Mouse (Mus musculus): ENCODE measurements around the gene Zfp57. TPM values are rescaled to one million over a fixed set of nuclear protein-coding genes. Genes with fewer than 3 reads are reported as not detected.
"Not testable (repeated sequence)": the region's sequence is repeated elsewhere in the genome, so short reads cannot be mapped to it uniquely, and the experiment has no call there.

The Zfp57 gene
- total RNA-seq, 1 experiment from 2014 or later: 3.8 TPM

- no peak for DNase-seq
These were observed 5.5 kb upstream of the Zfp57 start for GRCm38 (mm10) chr17:36995448-36995847.

DNA sequence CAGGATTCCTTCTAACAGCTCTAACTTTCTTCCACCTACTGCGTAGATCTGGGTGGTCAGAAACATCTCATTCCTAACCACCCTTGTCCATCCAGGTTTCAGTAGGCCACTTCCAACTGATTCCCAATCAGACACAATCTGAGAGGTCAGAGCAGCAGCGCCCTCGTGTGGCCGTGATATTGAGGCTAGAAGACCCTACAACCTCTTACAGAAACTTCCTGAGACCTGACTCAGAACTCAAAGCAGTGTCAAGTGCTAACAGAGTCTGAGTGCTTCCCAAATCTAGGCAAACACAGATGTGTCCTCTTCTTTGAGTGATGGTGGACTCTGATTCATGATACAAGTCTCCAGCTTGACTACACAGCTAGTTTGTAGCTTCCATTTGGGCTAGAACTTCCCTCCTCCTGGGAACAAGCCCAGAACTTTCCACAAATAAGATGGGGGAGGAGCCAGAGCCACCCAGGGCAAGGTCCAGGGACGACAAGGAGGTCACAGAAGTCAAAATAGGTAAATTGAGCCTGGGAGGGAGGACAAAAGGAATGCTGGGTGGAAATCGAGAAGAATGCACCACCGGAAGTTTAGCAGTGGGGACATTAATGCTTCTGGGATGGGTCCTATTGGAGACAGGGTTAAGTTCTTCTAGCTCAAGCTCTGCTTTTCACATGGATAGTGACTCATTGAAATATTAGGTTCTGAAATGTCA, 3.8 kb upstream of the Zfp57 start:
- DNase-seq: peak; percentile 84

- no peak for DNase-seq
These were observed 2.5 kb upstream of the Zfp57 start for GRCm38 (mm10) chr17:36998477-36998876.

DNA sequence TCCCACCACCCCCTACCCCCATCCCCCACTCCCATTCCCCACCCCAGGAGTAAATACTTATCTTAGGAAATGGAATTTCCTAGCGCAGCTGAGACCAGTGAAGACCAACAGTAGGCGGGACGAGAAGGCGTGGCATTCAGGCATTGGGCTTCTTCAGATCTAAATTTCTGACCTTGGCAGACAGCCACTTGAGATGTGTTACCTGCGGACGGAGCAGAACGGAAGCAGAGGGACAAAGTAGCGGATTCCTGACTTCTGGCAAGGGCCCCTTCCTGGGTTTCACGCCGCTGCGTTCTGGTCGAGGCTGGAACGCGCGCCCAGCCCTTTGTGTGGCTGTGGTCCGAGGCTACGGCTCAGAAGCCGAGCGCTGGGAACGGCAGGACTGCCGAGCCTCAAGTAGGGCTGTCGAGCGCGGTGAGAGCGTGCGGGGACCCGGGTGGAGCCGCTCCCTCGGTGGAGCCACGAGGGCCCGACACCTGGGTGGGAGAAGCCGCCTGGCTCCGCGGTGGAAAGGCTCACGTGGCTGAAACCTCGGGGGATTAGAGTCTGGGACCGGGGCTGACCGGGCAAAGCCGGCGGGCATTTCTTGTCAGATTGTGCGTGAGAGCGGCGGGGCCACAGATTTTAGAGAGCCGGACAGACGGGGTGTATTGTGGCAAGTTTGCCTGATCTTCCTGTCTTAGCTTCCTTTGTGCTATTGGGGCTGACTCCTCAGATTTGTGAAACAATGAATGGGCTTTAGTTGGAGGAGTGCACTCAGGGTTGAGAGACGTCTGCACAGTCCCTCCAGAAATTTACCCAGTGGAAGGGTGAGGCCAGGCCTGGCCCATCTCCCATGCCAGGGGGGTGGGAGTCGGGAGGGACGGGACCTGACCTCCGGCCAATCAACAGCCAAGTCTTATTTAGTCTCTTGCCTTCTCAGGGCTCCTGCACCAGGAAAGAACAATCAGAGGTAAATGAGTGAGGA, 1.7 kb downstream of the Zfp57 start:
- peak; percentile 17 for DNase-seq

GRCm38 (mm10) chr17:37003366-37003765, 2.4 kb downstream of the Zfp57 start:
- no peak for DNase-seq

- no peak for DNase-seq
These were observed 7.2 kb downstream of the Zfp57 start for GRCm38 (mm10) chr17:37008161-37008560.

DNA sequence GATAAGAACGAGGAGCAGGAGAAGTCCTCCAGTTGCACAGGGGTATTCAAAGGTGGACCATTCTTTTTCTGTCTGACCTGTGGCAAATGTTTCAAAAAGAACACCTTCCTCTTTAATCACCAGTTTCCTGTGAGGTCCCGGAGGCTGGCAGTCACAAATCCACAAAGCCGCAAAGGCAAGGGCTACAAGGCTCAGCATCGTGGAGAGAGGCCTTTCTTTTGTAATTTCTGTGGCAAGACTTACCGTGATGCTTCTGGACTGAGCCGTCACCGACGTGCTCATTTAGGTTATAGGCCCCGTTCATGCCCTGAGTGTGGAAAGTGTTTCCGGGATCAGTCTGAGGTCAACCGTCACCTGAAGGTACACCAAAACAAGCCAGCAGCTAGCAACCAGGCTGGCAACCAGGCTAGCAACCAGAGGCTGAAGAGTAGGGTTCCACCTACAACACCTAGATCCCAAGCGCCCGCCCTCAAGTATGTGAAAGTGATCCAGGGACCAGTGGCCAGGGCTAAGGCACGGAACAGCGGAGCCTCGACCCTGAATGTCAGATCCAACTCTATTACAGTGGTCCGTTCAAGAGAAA, 8.6 kb downstream of the Zfp57 start:
- DNase-seq: no peak

- no peak for DNase-seq
These were observed 10.8 kb downstream of the Zfp57 start for GRCm38 (mm10) chr17:37011719-37012118.

GRCm38 (mm10) chr17:37012141-37012540, 11.2 kb downstream of the Zfp57 start:
- no peak for DNase-seq

GRCm38 (mm10) chr17:37016333-37016732, 15.4 kb downstream of the Zfp57 start:
- no peak for DNase-seq

- DNase-seq: no peak
These were observed 17.4 kb downstream of the Zfp57 start for GRCm38 (mm10) chr17:37018328-37018727.

DNA sequence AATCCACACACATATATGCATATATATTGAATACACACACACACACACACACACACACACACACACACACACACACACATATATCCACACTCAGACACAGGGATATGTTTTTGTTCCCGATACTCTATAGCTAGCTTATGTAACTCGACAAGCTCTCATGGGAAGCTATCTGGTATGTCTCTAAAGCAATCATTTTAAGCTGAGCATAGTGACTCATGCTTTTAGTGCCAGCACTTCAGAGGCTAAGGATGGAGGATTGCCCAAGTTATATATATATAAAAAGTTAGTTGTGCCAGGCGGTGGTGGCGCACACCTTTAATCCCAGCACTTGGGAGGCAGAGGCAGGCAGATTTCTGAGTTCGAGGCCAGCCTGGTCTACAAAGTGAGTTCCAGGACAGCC, 18.3 kb downstream of the Zfp57 start:
- not testable (repeated sequence) for DNase-seq

- DNase-seq: no peak
These were observed 21.9 kb downstream of the Zfp57 start, which contains the start of gene Mog for GRCm38 (mm10) chr17:37022628-37023576. Mog (minus strand) TSS chr17:37023398.

DNA sequence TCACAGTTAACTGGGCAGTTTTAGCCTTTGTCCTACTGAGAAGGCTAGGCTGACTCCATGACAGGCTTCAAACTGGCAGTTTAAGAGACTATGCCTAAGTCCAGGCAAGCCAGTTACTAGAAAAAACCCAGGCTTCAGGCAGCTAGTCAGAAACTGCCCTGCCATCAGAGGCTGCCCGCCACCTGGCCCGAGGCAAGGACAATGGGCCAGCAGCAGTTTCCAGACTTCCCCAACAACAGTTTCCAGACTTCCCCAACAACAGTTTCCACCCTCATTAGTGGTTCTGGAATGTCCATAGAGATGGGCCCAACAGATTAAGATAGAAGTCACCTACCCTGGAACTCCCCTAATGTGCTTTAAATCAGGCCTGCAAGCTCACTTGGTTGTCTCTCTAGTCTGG, 25.5 kb downstream of the Zfp57 start:
- no peak for DNase-seq

DNA sequence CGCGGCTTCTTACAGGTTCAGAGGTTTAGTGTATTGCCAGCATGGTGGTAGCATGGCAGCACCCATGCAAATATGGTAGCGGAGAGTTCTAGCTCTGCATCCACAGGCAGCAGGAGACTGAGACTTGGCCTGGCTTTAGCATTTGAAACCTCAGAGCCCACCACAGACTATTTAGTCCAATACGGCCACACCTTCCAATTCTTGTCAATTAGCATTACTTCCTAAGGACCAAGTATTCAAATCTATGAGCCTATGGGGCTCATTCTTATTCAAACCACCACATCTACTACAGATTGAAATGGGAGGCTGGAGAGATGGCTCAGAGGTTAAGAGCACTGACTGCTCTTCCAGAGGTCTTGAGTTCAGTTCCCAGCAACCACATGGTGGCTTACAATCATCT, 26.5 kb downstream of the Zfp57 start:
- DNase-seq: no peak

GRCm38 (mm10) chr17:37028212-37028611, 27.2 kb downstream of the Zfp57 start:
- no peak for DNase-seq

GRCm38 (mm10) chr17:37028683-37029120, 27.7 kb downstream of the Zfp57 start:
- DNase-seq: peak; percentile 83

- DNase-seq: no peak
These were observed 28.2 kb downstream of the Zfp57 start for GRCm38 (mm10) chr17:37029162-37029561.

GRCm38 (mm10) chr17:37039127-37039894, 38.3 kb downstream of the Zfp57 start:
- no peak for DNase-seq

GRCm38 (mm10) chr17:37044651-37045244, 43.8 kb downstream of the Zfp57 start:
- no peak for DNase-seq

All from adrenal gland, postnatal 25 days (tissue).